Mouse (Mus musculus): Measurements from ENCODE around the gene 1700020N01Rik. TPM values are rescaled to one million over a fixed set of nuclear protein-coding genes. Genes with fewer than 3 reads are reported as not detected.
A peak's percentile ranks its signal among the peaks of the same experiment; 100 is the strongest.

The 1700020N01Rik gene
- polyA plus RNA-seq, 1 experiment from 2014 or later = not detected

DNA sequence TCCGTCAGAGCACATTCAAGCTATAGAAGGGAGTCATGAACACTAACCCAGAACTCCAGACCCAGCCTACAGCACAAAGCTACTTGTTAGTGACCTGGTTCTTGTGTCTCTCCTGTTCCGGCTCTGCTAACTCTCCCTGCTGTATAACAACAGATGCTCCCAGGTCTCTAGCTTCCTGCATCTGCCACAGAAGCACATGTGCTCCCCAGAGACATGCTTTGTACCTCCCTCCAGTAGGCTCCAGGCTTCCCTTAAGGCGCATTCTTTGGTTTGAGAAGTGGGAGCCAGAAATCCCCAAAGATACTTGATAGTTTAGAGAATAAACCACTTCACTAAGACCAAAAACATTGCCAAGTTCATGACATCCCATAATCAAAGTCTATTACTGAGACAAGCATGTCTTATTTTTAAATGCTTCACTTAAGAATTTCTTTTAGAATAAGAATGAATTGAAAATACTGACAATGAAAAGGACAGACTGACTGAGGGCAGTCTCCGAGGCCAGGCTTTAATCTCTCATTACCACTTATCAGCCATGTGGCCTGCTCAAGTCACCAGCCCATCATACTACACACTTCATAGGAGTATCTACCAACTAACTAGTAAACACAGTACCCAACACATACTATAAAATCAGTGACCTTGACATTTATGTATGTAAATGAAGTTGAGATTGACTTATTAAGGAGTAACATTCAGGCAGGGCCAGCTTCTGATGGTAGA lies 43.2 kb downstream of the 1700020N01Rik start:
- Histone ChIP-seq H3K4me1 (0 out of 2 replicates have a peak, but pooled peaks cover 7% of the 10 kb centered on the region), H3K9ac (no peak overlapping the region), H3K9me3 (no peaks in the 10 kb centered on the region), H3K4me3 (no peak overlapping the region), H3K27ac (no peak overlapping the region; the same call in 1 of the 2 replicates), H3K4me2 (no peak overlapping the region), H3K36me3 (no peaks in the 10 kb centered on the region), H3K27me3 (no peaks in the 10 kb centered on the region)
- WGBS = 73% methylated on average over 4 of the region's 4 CpGs
- ATAC-seq (ENCODE audit: borderline replicate concordance, extremely low read depth, low FRiP score, low TSS enrichment) = no peak

DNA sequence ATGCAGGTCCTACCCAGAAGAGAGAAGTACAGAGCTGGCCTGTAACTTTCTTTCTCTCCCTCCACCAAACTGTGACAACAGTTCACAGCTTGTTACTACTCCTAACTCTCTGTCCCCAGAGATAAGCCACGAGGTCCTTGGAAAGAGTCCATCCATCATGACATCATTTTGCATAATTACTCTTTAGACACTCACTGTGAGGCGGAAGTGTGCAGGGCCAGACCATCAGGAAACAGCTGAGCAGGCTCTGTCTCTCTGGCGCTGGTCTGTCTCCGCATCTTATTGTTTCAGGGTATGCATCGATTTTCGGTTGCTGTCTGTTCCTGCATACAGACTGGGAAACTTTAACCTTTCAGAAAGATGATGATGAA lies 43.8 kb downstream of the 1700020N01Rik start:
- WGBS = 53% methylated on average over 6 of the region's 6 CpGs
- no peaks in the 10 kb centered on the region for H3K9me3 ChIP-seq
- H3K4me1 ChIP-seq = 0 out of 2 replicates have a peak, but pooled peaks cover 7% of the 10 kb centered on the region
- H3K9ac ChIP-seq = no peak overlapping the region
- H3K27ac ChIP-seq = no peak overlapping the region; the same call in 1 of the 2 replicates
- H3K36me3 ChIP-seq = no peaks in the 10 kb centered on the region
- no peak overlapping the region for H3K4me2 ChIP-seq
- no peaks in the 10 kb centered on the region for H3K27me3 ChIP-seq
- ATAC-seq (ENCODE audit: borderline replicate concordance, extremely low read depth, low FRiP score, low TSS enrichment) = no peak
- H3K4me3 ChIP-seq = no peak overlapping the region

DNA sequence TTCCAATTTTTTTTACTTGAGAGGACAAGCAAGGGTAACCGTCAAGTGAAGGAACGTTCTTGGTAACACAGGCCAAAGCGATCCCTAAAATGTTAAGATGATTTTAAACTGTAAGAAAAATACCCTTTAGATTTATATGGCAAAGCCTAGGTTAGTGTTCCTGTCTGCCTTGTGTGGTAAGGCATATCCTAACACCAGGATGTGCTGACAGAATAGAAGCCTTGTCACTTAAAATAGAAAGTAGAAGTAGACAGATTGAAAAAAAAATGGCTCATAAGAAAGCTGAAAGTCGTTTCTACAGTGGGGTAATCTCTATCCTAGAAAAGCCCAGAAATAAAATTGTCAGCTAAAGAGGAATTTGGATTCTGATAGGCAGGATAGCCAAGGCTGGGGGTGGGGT lies 58.4 kb downstream of the 1700020N01Rik start:
- no peaks in the 10 kb centered on the region for H3K36me3 ChIP-seq
- no peak overlapping the region for H3K4me3 ChIP-seq
- no peak overlapping the region for H3K9ac ChIP-seq
- no peak for ATAC-seq (ENCODE audit: borderline replicate concordance, extremely low read depth, low FRiP score, low TSS enrichment)
- H3K27ac ChIP-seq = no peak overlapping the region
- H3K27me3 ChIP-seq = no peaks in the 10 kb centered on the region
- H3K4me2 ChIP-seq = no peak overlapping the region
- 77% methylated on average over 4 of the region's 4 CpGs for WGBS
- H3K4me1 ChIP-seq = no peaks in the 10 kb centered on the region
- no peaks in the 10 kb centered on the region for H3K9me3 ChIP-seq

DNA sequence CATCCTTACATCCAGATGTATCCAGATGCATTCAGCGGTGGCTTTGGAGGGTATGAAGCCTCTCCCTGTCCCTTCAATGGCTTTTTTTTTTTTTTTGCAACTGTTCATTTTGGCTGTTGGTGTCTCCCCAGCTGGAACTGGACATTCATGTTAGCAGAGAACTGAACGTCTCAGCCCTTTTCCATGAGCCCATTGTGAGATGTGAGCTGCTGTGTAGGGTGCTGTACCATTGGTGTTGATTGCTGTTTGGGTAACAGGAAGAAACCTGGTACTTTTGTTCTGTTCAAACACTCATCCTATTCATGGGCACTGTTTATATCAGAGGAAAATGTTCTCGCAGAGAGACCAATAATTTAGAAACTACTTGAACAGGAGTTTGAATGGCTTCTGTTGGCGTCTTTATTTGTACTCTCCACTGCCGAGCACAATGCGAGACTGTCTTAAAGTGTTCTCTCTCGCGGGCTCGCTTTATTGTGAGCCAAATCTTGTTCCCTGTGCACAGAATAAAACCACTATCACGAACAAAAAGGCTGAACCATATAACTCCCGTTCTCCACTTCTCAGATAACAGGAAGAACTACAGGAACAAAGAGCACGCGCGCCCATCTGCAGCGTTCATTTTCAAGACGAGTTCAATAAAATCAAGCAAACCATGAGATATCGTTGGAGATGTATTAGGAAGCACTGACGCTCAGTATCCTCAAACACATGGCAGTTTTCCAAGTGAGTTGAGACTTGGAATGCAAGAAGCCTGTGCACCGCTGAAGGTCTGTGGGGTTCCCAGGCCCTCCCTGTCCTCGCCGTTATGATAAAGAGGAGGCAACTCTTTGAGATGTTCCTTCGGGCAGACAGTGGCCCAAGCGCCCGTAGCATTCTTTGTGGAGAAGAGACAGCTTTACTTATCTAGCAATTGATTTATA lies 59.7 kb downstream of the 1700020N01Rik start:
- no peaks in the 10 kb centered on the region for H3K4me1 ChIP-seq
- H3K27me3 ChIP-seq = no peaks in the 10 kb centered on the region
- H3K9me3 ChIP-seq = no peaks in the 10 kb centered on the region
- WGBS = 62% methylated on average over 24 of the region's 24 CpGs
- no peak overlapping the region for H3K27ac ChIP-seq
- H3K4me3 ChIP-seq = no peak overlapping the region
- H3K4me2 ChIP-seq = no peak overlapping the region
- ATAC-seq (ENCODE audit: borderline replicate concordance, extremely low read depth, low FRiP score, low TSS enrichment) = no peak
- H3K9ac ChIP-seq = no peak overlapping the region
- H3K36me3 ChIP-seq = no peaks in the 10 kb centered on the region

DNA sequence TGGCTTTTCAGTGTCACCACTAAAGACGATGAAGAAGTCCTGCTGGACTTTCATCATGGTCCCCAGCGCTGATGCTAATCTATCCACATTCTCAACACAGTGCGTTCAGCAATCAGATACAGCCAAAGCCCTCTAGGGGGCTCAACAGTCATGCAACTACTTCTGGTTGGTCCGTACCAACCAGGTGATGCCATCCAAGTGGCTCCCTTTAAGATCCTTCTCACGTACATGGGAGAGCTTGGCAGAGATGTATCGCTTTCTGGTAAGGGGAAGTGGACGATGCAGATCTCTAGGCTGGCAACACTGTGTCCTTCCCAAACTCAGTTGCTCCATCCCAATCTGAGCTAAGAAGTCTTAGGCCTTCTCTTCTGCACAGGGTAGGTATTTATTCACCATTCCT lies 60.5 kb downstream of the 1700020N01Rik start:
- no peaks in the 10 kb centered on the region for H3K36me3 ChIP-seq
- WGBS = 90% methylated on average over 7 of the region's 7 CpGs
- H3K9ac ChIP-seq = no peak overlapping the region
- H3K27ac ChIP-seq = no peak overlapping the region
- H3K27me3 ChIP-seq = no peaks in the 10 kb centered on the region
- no peaks in the 10 kb centered on the region for H3K9me3 ChIP-seq
- H3K4me3 ChIP-seq = no peak overlapping the region
- no peaks in the 10 kb centered on the region for H3K4me1 ChIP-seq
- ATAC-seq (ENCODE audit: borderline replicate concordance, extremely low read depth, low FRiP score, low TSS enrichment) = no peak
- H3K4me2 ChIP-seq = no peak overlapping the region

DNA sequence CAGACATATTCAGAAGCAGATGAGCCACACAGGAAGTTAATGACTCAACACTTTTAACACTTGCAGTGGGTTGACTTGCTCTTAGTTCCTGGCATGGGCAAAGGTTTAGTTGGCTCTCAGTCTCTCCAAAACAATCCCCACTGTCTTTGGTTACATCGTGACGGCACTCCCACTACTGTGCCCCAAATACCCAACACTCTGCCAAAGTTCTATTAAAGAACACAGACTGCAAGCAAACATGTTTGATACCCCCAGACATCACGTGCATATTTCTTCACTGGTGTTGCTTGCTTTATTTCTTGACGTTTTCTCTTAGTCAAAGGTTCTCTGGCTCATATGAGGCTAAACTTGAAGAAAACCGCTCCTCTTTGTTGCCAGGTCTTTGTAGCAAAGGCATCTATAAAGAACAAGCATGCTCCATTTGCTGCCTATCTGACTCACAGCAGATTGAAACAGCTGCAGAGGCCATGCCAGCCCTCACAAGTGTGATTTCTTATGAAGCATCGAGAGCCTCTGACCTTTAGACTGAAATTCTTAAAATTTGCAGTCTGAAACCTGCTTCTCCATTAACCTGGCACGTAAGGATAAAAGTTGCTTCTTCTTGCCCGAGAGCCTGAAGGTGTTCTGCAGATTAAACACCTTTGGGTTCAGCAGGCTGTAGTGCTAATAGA lies 66.8 kb downstream of the 1700020N01Rik start:
- Histone ChIP-seq H3K27me3 (no peaks in the 10 kb centered on the region), H3K4me2 (no peak overlapping the region), H3K9ac (no peak overlapping the region), H3K36me3 (no peaks in the 10 kb centered on the region), H3K9me3 (no peaks in the 10 kb centered on the region), H3K27ac (no peak overlapping the region), H3K4me1 (no peaks in the 10 kb centered on the region), H3K4me3 (no peak overlapping the region)
- no peak for ATAC-seq (ENCODE audit: borderline replicate concordance, extremely low read depth, low FRiP score, low TSS enrichment)
- WGBS = 76% methylated on average over 8 of the region's 8 CpGs

DNA sequence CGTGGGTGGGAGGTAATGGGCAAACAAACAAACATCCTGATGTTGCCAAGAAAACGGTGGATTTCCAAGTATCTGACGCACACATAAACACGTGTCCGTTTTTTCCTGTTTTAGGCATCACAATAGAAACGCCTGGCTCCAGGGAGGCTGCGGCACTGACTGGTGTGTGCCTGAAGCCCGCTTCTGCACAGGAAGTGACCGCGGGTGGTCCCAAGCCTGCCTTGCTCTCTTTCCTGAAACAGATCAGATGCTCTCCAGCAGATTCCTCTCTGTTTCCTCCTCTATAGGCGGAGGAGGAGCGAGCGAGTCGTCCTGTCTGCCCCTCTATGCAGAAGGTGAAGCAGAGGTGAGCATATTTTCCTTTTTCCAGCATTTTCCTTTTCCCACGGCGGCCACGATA lies 76.0 kb downstream of the 1700020N01Rik start:
- Histone ChIP-seq H3K4me1 (peaks cover 3% of the 10 kb centered on the region; the same call in 1 of the 2 replicates), H3K4me3 (no peak overlapping the region), H3K9me3 (no peaks in the 10 kb centered on the region), H3K4me2 (peak overlapping the region; percentile 43), H3K36me3 (no peaks in the 10 kb centered on the region), H3K27ac (peak overlapping the region; percentile 16; the same call in 1 of the 2 replicates), H3K9ac (no peak overlapping the region), H3K27me3 (no peaks in the 10 kb centered on the region)
- 35% methylated on average over 17 of the region's 17 CpGs for WGBS
- ATAC-seq (ENCODE audit: borderline replicate concordance, extremely low read depth, low FRiP score, low TSS enrichment) = peak; percentile 73; the same call in 1 of the 2 replicates

DNA sequence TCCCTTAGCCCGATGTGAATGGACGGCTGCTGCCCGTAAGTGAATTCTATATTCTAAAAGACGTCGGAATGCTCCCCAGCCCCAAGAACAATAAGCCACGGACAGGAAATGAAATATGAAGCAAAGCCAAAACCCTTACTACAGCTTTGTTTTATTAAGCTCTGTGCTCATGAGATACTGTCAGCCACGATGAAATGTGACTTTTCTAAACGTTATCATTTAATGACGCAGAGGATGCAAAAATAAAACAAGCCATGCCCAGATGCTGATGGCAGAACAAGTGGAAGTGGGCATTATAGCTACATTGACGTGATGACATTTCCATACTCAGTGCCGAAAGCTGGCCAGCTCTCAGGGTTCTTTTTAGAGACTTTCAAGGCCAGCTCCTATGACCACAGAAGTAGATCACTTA lies 76.8 kb downstream of the 1700020N01Rik start:
- ATAC-seq (ENCODE audit: borderline replicate concordance, extremely low read depth, low FRiP score, low TSS enrichment) = no peak
- Histone ChIP-seq H3K9ac (no peak overlapping the region), H3K36me3 (no peaks in the 10 kb centered on the region), H3K27ac (0 out of 2 replicates have a peak overlapping the region, but pooled peaks have one; percentile 16), H3K4me2 (peak overlapping the region; percentile 43; the same call in 1 of the 2 replicates), H3K9me3 (no peaks in the 10 kb centered on the region), H3K4me3 (no peak overlapping the region), H3K27me3 (no peaks in the 10 kb centered on the region), H3K4me1 (peaks cover 3% of the 10 kb centered on the region; the same call in 1 of the 2 replicates)
- WGBS = 55% methylated on average over 11 of the region's 11 CpGs

DNA sequence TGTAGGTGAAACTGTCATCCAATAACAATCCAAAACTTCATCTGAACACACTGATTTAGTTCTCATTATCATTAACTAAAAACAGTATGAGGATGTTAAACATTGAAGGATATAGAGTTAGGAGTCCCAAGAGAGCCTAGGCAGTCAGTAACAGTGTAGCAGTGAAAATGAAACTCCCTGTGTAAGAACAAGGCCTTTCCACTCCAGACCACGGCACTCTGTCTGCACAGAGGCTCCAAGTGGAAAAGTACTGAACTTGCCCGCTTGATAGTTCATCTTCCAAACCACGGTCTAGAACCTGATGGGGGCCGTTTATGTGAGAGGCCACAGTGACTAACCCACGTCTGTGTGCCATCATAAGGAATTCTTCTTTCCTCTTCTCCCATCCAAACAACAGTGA lies 77.2 kb downstream of the 1700020N01Rik start:
- Histone ChIP-seq H3K4me2 (no peak overlapping the region), H3K9me3 (no peaks in the 10 kb centered on the region), H3K4me3 (no peak overlapping the region), H3K27me3 (no peaks in the 10 kb centered on the region), H3K36me3 (no peaks in the 10 kb centered on the region), H3K9ac (no peak overlapping the region), H3K27ac (no peak overlapping the region), H3K4me1 (peaks cover 3% of the 10 kb centered on the region; the same call in 1 of the 2 replicates)
- 80% methylated on average over 5 of the region's 5 CpGs for WGBS
- no peak for ATAC-seq (ENCODE audit: borderline replicate concordance, extremely low read depth, low FRiP score, low TSS enrichment)

Data from lung, embryonic 15.5 days (tissue).